17 mouse cellular contexts compared by ENCODE assay signal in the genomic region with DNA sequence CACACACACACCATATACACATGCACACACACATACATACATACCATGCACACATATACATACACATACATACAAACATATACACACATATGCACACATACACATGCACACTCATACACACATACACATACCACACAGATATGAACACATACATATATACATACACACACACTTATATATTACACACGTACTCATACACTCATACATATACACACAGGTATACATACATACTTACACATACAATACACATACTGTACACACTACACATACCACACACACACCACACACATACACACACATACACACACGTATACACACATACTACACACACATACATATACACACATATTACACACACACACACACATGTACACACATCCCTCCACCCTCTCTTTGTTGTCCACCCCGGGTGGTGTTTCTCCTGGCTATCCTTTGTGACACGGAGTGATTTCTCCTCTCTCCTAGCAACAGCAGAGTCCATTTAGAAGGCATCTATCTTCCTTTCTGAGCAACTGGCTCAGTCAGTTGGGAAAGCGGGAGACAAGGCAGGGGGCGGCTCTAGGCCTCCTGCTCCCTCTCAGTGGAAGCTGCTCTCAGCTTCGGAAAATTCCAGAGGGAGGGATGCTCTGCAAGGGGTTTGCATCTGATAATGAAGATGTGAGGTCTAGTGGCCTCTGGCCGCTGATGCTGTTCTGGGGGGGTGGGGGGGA. TPM values are rescaled to one million over a fixed set of nuclear protein-coding genes. Genes with fewer than 3 reads are reported as not detected.
A peak's percentile ranks its signal among the peaks of the same experiment; 100 is the strongest.
DNase-seq lines count a peak whose midpoint lies in the region; ATAC-seq lines count a peak whose summit lies in the region.
"Had no signal": no experiment of that assay in that cellular context is flagged by ENCODE, and none has a peak within 500 bp of the region (broad histone marks: within the 10 kb centered on the region; RNA-seq: fewer than 3 reads in every experiment).

No protein-coding gene starts in this region.

- no peak overlapping the region for H3K4me2 ChIP-seq in midbrain, embryonic 16.5 days (ENCODE audit: low read length)
- H3K4me2 ChIP-seq in embryonic facial prominence, embryonic 12.5 days (replicated peaks) = no peak overlapping the region
- H3K4me2 ChIP-seq in hindbrain, embryonic 14.5 days (replicated peaks) = no peak overlapping the region

- no peaks in the 10 kb centered on the region for H3K27me3 ChIP-seq in midbrain, embryonic 16.5 days (ENCODE audit: control insufficient read depth, insufficient read depth, low read depth, low read length)
- no peaks in the 10 kb centered on the region; the same call in 1 of the 2 replicates for H3K27me3 ChIP-seq in midbrain, embryonic 10.5 days (ENCODE audit: low read depth, poor library complexity, severe bottlenecking)
- no peaks in the 10 kb centered on the region for H3K27me3 ChIP-seq in embryonic facial prominence, embryonic 12.5 days
- H3K27me3 ChIP-seq in hindbrain, embryonic 14.5 days (ENCODE audit: control insufficient read depth, insufficient read depth, low read length) = no peaks in the 10 kb centered on the region

- H3K36me3 ChIP-seq in midbrain, embryonic 16.5 days (ENCODE audit: control insufficient read depth, insufficient read depth, low read length) = no peaks in the 10 kb centered on the region
- no peaks in the 10 kb centered on the region for H3K36me3 ChIP-seq in midbrain, embryonic 10.5 days
- no peaks in the 10 kb centered on the region for H3K36me3 ChIP-seq in embryonic facial prominence, embryonic 12.5 days
- H3K36me3 ChIP-seq in hindbrain, embryonic 14.5 days (replicated peaks; ENCODE audit: control insufficient read depth, insufficient read depth) = no peaks in the 10 kb centered on the region

- H3K27ac ChIP-seq in midbrain, embryonic 16.5 days (ENCODE audit: low read length) = no peak overlapping the region
- no peak overlapping the region; the same call in 1 of the 2 replicates for H3K27ac ChIP-seq in midbrain, embryonic 10.5 days (replicated peaks)
- H3K27ac ChIP-seq in embryonic facial prominence, embryonic 12.5 days = no peak overlapping the region
- no peak overlapping the region for H3K27ac ChIP-seq in hindbrain, embryonic 14.5 days

- H3K9ac ChIP-seq in midbrain, embryonic 16.5 days (ENCODE audit: low read depth, low read length) = peak overlapping the region; percentile 41; the same call in 1 of the 2 replicates
- peak overlapping the region; percentile 4; the same call in 1 of the 2 replicates for H3K9ac ChIP-seq in embryonic facial prominence, embryonic 12.5 days
- no peak overlapping the region for H3K9ac ChIP-seq in hindbrain, embryonic 14.5 days

- WGBS in midbrain, embryonic 16.5 days = 41% methylated on average over 8 of the region's 8 CpGs
- 50% methylated on average over 8 of the region's 8 CpGs for WGBS in midbrain, embryonic 10.5 days
- WGBS in embryonic facial prominence, embryonic 12.5 days = 62% methylated on average over 8 of the region's 8 CpGs
- 30% methylated on average over 8 of the region's 8 CpGs for WGBS in hindbrain, embryonic 14.5 days

- H3K4me1 ChIP-seq in midbrain, embryonic 16.5 days (ENCODE audit: control insufficient read depth, insufficient read depth, low read length) = peaks cover 17% of the 10 kb centered on the region
- H3K4me1 ChIP-seq in midbrain, embryonic 10.5 days = peaks cover 17% of the 10 kb centered on the region
- H3K4me1 ChIP-seq in embryonic facial prominence, embryonic 12.5 days = no peaks in the 10 kb centered on the region
- H3K4me1 ChIP-seq in hindbrain, embryonic 14.5 days (replicated peaks; ENCODE audit: control insufficient read depth, insufficient read depth, low read length) = peaks cover 20% of the 10 kb centered on the region

- H3K9me3 ChIP-seq in midbrain, embryonic 16.5 days (replicated peaks; ENCODE audit: control insufficient read depth, low read length, poor library complexity, severe bottlenecking) = no peaks in the 10 kb centered on the region
- H3K9me3 ChIP-seq in midbrain, embryonic 10.5 days (replicated peaks) = no peaks in the 10 kb centered on the region
- no peaks in the 10 kb centered on the region for H3K9me3 ChIP-seq in embryonic facial prominence, embryonic 12.5 days
- no peaks in the 10 kb centered on the region for H3K9me3 ChIP-seq in hindbrain, embryonic 14.5 days (ENCODE audit: control insufficient read depth, low read length)

- no peak overlapping the region for H3K4me3 ChIP-seq in midbrain, embryonic 16.5 days (ENCODE audit: low read depth, low read length)
- H3K4me3 ChIP-seq in midbrain, embryonic 10.5 days = no peak overlapping the region
- no peak overlapping the region for H3K4me3 ChIP-seq in embryonic facial prominence, embryonic 12.5 days
- H3K4me3 ChIP-seq in hindbrain, embryonic 14.5 days (replicated peaks; ENCODE audit: low read length) = no peak overlapping the region

- no peak for DNase-seq in midbrain, embryonic 10.5 days (ENCODE audit: low spot score)
- no peak for DNase-seq in hindbrain, embryonic 14.5 days (ENCODE audit: low spot score)
- DNase-seq in cerebellum, adult 8-10 months = no peak
- no peak for DNase-seq in ovary, adult 18-20 months (ENCODE audit: low spot score)
- no peak for DNase-seq in adrenal gland, adult 8-10 months
- DNase-seq: adrenal gland, postnatal 14 days; cerebellum, adult 9-10 months; heart, postnatal 14 days; kidney, postnatal 10 days; liver; lung, adult 18-20 months; lung, postnatal 36 days had no signal

- ATAC-seq in midbrain, embryonic 16.5 days = peak; percentile 43
- ATAC-seq in embryonic facial prominence, embryonic 12.5 days (ENCODE audit: insufficient number of reproducible peaks, insufficient read depth, low FRiP score, low TSS enrichment) = 0 out of 2 replicates have a peak, but pooled peaks have one; percentile 56
- peak; percentile 56; the same call in 1 of the 2 replicates for ATAC-seq in hindbrain, embryonic 14.5 days (ENCODE audit: low FRiP score)
- ATAC-seq: CD4-positive, CD25-positive, alpha-beta regulatory T cell, adult 4 months; forebrain, embryonic 16.5 days; intestine, postnatal 0 days had no signal

RNA-seq across cellular contexts. Expression of a gene that starts 10.3 kb away (rescaled TPM):
- 0.72 and 0.78 TPM in 2 replicates for polyA plus RNA-seq in midbrain, embryonic 16.5 days (2015; fragmentation: Nextera tagmentation; extraction: Ambion mirVana)
- 0.54 and 1.2 TPM in 2 replicates for polyA plus RNA-seq in midbrain, embryonic 10.5 days (2016; fragmentation: Nextera tagmentation; extraction: Ambion mirVana)
- 0.96 and 1.1 TPM in 2 replicates for polyA plus RNA-seq in embryonic facial prominence, embryonic 12.5 days (2016; fragmentation: Nextera tagmentation; extraction: Ambion mirVana)
- polyA plus RNA-seq in hindbrain, embryonic 14.5 days (2014; fragmentation: Nextera tagmentation; extraction: Ambion mirVana) = 0.33 and 0.76 TPM in 2 replicates
- 10 to 100 TPM in 1 of 4 experiments, 1 to 10 TPM in 3; 6.7 to 10.4 (median 8.5) TPM for total RNA-seq in adrenal gland, adult 8-10 months (2022)

RNA-seq across cellular contexts. Expression of a gene that starts 42.9 kb away (rescaled TPM):
- 1.2 and 1.3 TPM in 2 replicates for polyA plus RNA-seq in midbrain, embryonic 16.5 days (2015; fragmentation: Nextera tagmentation; extraction: Ambion mirVana)
- 0.21 TPM in 1 of 2 replicates, not detected in the other for polyA plus RNA-seq in midbrain, embryonic 10.5 days (2016; fragmentation: Nextera tagmentation; extraction: Ambion mirVana)
- 0.22 and 0.28 TPM in 2 replicates for polyA plus RNA-seq in embryonic facial prominence, embryonic 12.5 days (2016; fragmentation: Nextera tagmentation; extraction: Ambion mirVana)
- polyA plus RNA-seq in hindbrain, embryonic 14.5 days (2014; fragmentation: Nextera tagmentation; extraction: Ambion mirVana) = 1.3 and 1.7 TPM in 2 replicates
- 1 to 10 TPM; 3.7 to 9.9 (median 6.3) TPM for total RNA-seq in adrenal gland, adult 8-10 months (2022)
